In the genomic region with DNA sequence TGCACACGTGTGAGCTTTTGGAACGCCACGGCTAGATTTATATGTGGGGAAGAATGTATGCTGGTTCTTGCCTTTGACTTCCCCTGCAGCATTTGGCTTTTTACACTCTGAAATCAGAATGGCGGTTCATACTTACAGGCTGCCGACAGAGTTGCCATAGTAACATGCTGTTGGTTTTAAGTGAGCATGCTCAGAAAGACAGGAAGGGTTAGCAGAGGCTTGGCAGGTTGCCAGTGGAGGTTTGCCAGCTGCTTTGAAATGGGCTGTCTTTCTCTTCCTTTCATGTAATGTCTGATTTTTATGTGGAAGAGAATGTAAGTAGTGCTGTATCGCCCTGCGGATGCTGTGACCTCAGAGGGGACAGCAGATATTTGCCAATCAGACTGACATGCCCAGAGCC, we compare ENCODE assay signal across 8 mouse cellular contexts. TPM values are rescaled to one million over a fixed set of nuclear protein-coding genes. Genes with fewer than 3 reads are reported as not detected.
DNase-seq lines count a peak whose midpoint lies in the region; ATAC-seq lines count a peak whose summit lies in the region.

No protein-coding gene starts in this region.

- peak; percentile 85 for ATAC-seq in intestine, embryonic 14.5 days (replicated peaks; ENCODE audit: low FRiP score, low TSS enrichment, low read depth)

- H3K4me3 ChIP-seq in intestine, embryonic 14.5 days (ENCODE audit: low read depth, low read length) = peak overlapping the region; percentile 21
- peak overlapping the region; percentile 88 for H3K4me3 ChIP-seq in megakaryocyte, embryonic 14.5 days (replicated peaks)

- no peaks in the 10 kb centered on the region for H3K9me3 ChIP-seq in intestine, embryonic 14.5 days (ENCODE audit: control insufficient read depth, low read length)
- no peaks in the 10 kb centered on the region for H3K9me3 ChIP-seq in megakaryocyte, embryonic 14.5 days

- H3K4me1 ChIP-seq in intestine, embryonic 14.5 days (replicated peaks; ENCODE audit: control insufficient read depth, insufficient read depth, low read length) = peaks cover 13% of the 10 kb centered on the region; the same call in 1 of the 2 replicates
- H3K4me1 ChIP-seq in megakaryocyte, embryonic 14.5 days = peaks cover 43% of the 10 kb centered on the region

- DNase-seq in adipocyte (ENCODE audit: low spot score) = peak; percentile 83
- DNase-seq in embryo, embryonic 10.5 days (ENCODE audit: low spot score) = peak; percentile 76
- DNase-seq in gastrocnemius, postnatal 36 days = peak; percentile 86 to 88
- peak; percentile 91 for DNase-seq in intestine, embryonic 14.5 days (ENCODE audit: low spot score)
- DNase-seq in left cerebral cortex, adult 9 months (ENCODE audit: low spot score in 2 of 2) = peak; percentile 90 to 98
- DNase-seq in right cerebral cortex, adult 18-20 months = peak; percentile 95
- DNase-seq in urinary bladder, adult 2 months (ENCODE audit: low spot score) = peak; percentile 58

- H3K9ac ChIP-seq in intestine, embryonic 14.5 days (ENCODE audit: low read length) = peak overlapping the region; percentile 38

- H3K4me2 ChIP-seq in intestine, embryonic 14.5 days (ENCODE audit: low read length) = peak overlapping the region; percentile 49

- no peaks in the 10 kb centered on the region for H3K27me3 ChIP-seq in intestine, embryonic 14.5 days (replicated peaks; ENCODE audit: control insufficient read depth, insufficient read depth, low read length)
- no peaks in the 10 kb centered on the region for H3K27me3 ChIP-seq in megakaryocyte, embryonic 14.5 days (replicated peaks)

- peak overlapping the region; percentile 94 for H3K27ac ChIP-seq in intestine, embryonic 14.5 days (ENCODE audit: low read depth)

- 18% methylated on average over 7 of the region's 7 CpGs for WGBS in intestine, embryonic 14.5 days

- intact Hi-C loops in gastrocnemius, postnatal 36 days (cut with DNase I) = no loop called here

- H3K36me3 ChIP-seq in intestine, embryonic 14.5 days (ENCODE audit: control insufficient read depth, insufficient read depth, low read length) = peaks cover 33% of the 10 kb centered on the region
- H3K36me3 ChIP-seq in megakaryocyte, embryonic 14.5 days (replicated peaks; ENCODE audit: low read length) = peaks cover 55% of the 10 kb centered on the region

RNA-seq across cellular contexts. Expression of a gene that starts 32.3 kb away (rescaled TPM):
- total RNA-seq in gastrocnemius, postnatal 36 days (2021) = 1 to 10 TPM; 6.8 to 7.8 TPM
- polyA plus RNA-seq in intestine, embryonic 14.5 days (2014; fragmentation: Nextera tagmentation; extraction: Ambion mirVana) = 34.6 and 36.8 TPM in 2 replicates
- polyA plus RNA-seq in megakaryocyte, embryonic 14.5 days (2012; ENCODE audit: insufficient read depth, low replicate concordance) = 1.4 and 10.2 TPM in 2 replicates
- 12.9 and 17.4 TPM in 2 replicates for polyA plus RNA-seq in urinary bladder, adult 2 months (2012; rRNA removed)

Comparison
In these comparisons a context has a peak if more than half of its experiments do, and no peak if none do; other contexts are left out.
1. Peak in every context shown above with its lines: DNase-seq, ATAC-seq, H3K4me3 ChIP-seq and H3K27ac ChIP-seq.